In the genomic region with DNA sequence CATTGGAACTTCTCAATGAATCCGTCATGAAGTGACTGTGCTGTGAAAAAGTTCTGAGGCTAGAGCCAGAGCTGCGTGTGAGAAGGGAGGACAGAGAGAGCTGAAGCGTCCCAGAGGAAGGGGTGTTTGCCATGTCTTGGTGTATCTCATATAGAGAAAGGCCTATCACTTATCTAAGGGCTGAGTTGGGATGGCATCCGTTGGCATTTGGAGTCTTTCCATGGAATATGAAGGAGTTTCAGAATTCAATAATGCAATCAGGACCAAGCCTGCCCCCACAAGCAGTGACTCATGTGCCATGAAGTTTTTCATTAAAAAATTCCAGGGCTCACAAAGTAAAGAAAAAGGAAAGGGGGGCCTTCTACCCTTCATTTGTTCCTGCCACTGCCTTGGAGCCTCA, we compare ENCODE assay signal across 8 mouse cellular contexts.
"Had no signal": no experiment of that assay in that cellular context is flagged by ENCODE, and none has a peak within 500 bp of the region (broad histone marks: within the 10 kb centered on the region; RNA-seq: fewer than 3 reads in every experiment).

No protein-coding gene starts in this region.

- ATAC-seq: intestine, postnatal 0 days; midbrain, embryonic 13.5 days had no signal

- H3K27ac ChIP-seq: limb, embryonic 13.5 days; liver, embryonic 14.5 days; midbrain, embryonic 13.5 days; stomach, postnatal 0 days had no signal

- H3K4me3 ChIP-seq: limb, embryonic 13.5 days; midbrain, embryonic 13.5 days had no signal

- DNase-seq: lung, adult 18-20 months; right cerebral cortex, postnatal 25 days; thymus, postnatal 4 days had no signal
